Mouse (Mus musculus): ENCODE measurements around the gene Alox12e.

Gene Alox12e

GRCm38 (mm10) chr11:70285686-70286085, 36.7 kb downstream of the Alox12e start:
- DNase-seq (ENCODE audit: low read depth, low spot score): no peak

GRCm38 (mm10) chr11:70284757-70285156, 37.7 kb downstream of the Alox12e start:
- DNase-seq (ENCODE audit: low read depth, low spot score): no peak

- DNase-seq (ENCODE audit: low read depth, low spot score): no peak
Measured at GRCm38 (mm10) chr11:70283666-70284065, 38.8 kb downstream of the Alox12e start.

- DNase-seq (ENCODE audit: low read depth, low spot score): no peak
Measured at GRCm38 (mm10) chr11:70280441-70280840, 42.0 kb downstream of the Alox12e start.

- DNase-seq (ENCODE audit: low read depth, low spot score): no peak
Measured at GRCm38 (mm10) chr11:70278961-70279360, 43.5 kb downstream of the Alox12e start.

- no peak for DNase-seq (ENCODE audit: low read depth, low spot score)
Measured at GRCm38 (mm10) chr11:70271641-70272040, 50.8 kb downstream of the Alox12e start.

- DNase-seq (ENCODE audit: low read depth, low spot score): no peak
Measured at GRCm38 (mm10) chr11:70266405-70266804, 56.0 kb downstream of the Alox12e start.

GRCm38 (mm10) chr11:70265819-70266218, 56.6 kb downstream of the Alox12e start:
- DNase-seq (ENCODE audit: low read depth, low spot score): no peak

Data from A20 (cell line).